29 mouse cellular contexts compared by ENCODE assay signal in genomic region chr5:34910504-34910815, GRCm38 (mm10). TPM values are rescaled to one million over a fixed set of nuclear protein-coding genes. Genes with fewer than 3 reads are reported as not detected.
DNase-seq lines count a peak whose midpoint lies in the region; ATAC-seq and TF ChIP-seq lines count a peak whose summit lies in the region.
"Had no signal": no experiment of that assay in that cellular context is flagged by ENCODE, and none has a peak within 500 bp of the region (broad histone marks: within the 10 kb centered on the region; RNA-seq: fewer than 3 reads in every experiment).

No protein-coding gene starts in this region.

- H3K27ac ChIP-seq in lung, embryonic 15.5 days = 0 out of 2 replicates have a peak overlapping the region, but pooled peaks have one; percentile 87
- H3K27ac ChIP-seq in liver, embryonic 14.5 days = peak overlapping the region; percentile 95
- H3K27ac ChIP-seq: hindbrain, embryonic 15.5 days; kidney, embryonic 15.5 days; left cerebral cortex, adult 2 months; limb, embryonic 13.5 days; midbrain, embryonic 13.5 days; neural tube, embryonic 13.5 days had no signal

- no peak; the same call in 1 of the 2 replicates for TF ChIP-seq EP300 in liver, embryonic 14.5 days (IDR thresholded peaks at IDR 0.05; ENCODE audit: low read depth)

- H3K4me3 ChIP-seq in lung, embryonic 15.5 days = no peak overlapping the region
- no peak overlapping the region for H3K4me3 ChIP-seq in liver, embryonic 14.5 days (ENCODE audit: insufficient read depth in 1 of 2, low read depth in 2 of 2, low read length in 2 of 2)
- H3K4me3 ChIP-seq: hindbrain, embryonic 15.5 days; kidney, embryonic 15.5 days; left cerebral cortex, adult 2 months; limb, embryonic 13.5 days; midbrain, embryonic 13.5 days; neural tube, embryonic 13.5 days had no signal

- no peaks in the 10 kb centered on the region for H3K9me3 ChIP-seq in lung, embryonic 15.5 days
- H3K9me3 ChIP-seq in liver, embryonic 14.5 days (ENCODE audit: control insufficient read depth, low read length) = no peaks in the 10 kb centered on the region
- H3K9me3 ChIP-seq: hindbrain, embryonic 15.5 days; kidney, embryonic 15.5 days; limb, embryonic 13.5 days; midbrain, embryonic 13.5 days; neural tube, embryonic 13.5 days had no signal

- no peak for DNase-seq in lung, postnatal 4 days
- DNase-seq in liver, embryonic 14.5 days (ENCODE audit: low read depth in 3 of 3, low spot score in 3 of 3) = no peak
- DNase-seq in frontal cortex, adult 2 months (ENCODE audit: extremely low spot score in 1 of 2, low spot score in 1 of 2) = no peak
- no peak for DNase-seq in gastrocnemius, postnatal 10 days
- DNase-seq: adrenal gland, adult 8-10 months; cerebellum, adult 11 months; cerebellum, adult 9-10 months; cerebellum, postnatal 36 days; gastrocnemius, postnatal 36 days; heart, adult 18-20 months; heart, postnatal 4 days; kidney, adult 18-20 months; kidney, postnatal 25 days; lung, adult 2 months; lung, postnatal 14 days; thymus, postnatal 14 days had no signal

- no peak overlapping the region for H3K9ac ChIP-seq in lung, embryonic 15.5 days
- H3K9ac ChIP-seq in liver, embryonic 14.5 days (replicated peaks) = peak overlapping the region; percentile 49
- H3K9ac ChIP-seq: hindbrain, embryonic 15.5 days; kidney, embryonic 15.5 days; limb, embryonic 13.5 days; midbrain, embryonic 13.5 days; neural tube, embryonic 13.5 days had no signal

- no peaks in the 10 kb centered on the region for H3K27me3 ChIP-seq in lung, embryonic 15.5 days
- no peaks in the 10 kb centered on the region for H3K27me3 ChIP-seq in liver, embryonic 14.5 days (ENCODE audit: control insufficient read depth, insufficient read depth, low read length)
- H3K27me3 ChIP-seq: CH12.LX; hindbrain, embryonic 15.5 days; kidney, embryonic 15.5 days; limb, embryonic 13.5 days; midbrain, embryonic 13.5 days; neural tube, embryonic 13.5 days had no signal

- peaks cover 33% of the 10 kb centered on the region for H3K36me3 ChIP-seq in lung, embryonic 15.5 days
- peaks cover 4% of the 10 kb centered on the region for H3K36me3 ChIP-seq in liver, embryonic 14.5 days (replicated peaks; ENCODE audit: control insufficient read depth, insufficient read depth, low read depth)

- no peak for TF ChIP-seq CTCF in liver, embryonic 14.5 days (IDR thresholded peaks at IDR 0.05; ENCODE audit: low read depth)

- WGBS in lung, embryonic 15.5 days = 87% methylated on average over 4 of the region's 4 CpGs
- WGBS in liver, embryonic 14.5 days (ENCODE audit: insufficient replicate concordance) = 62% methylated on average over 4 of the region's 4 CpGs

- H3K4me2 ChIP-seq in lung, embryonic 15.5 days = no peak overlapping the region
- peak overlapping the region; percentile 44 for H3K4me2 ChIP-seq in liver, embryonic 14.5 days (ENCODE audit: low read depth)
- H3K4me2 ChIP-seq: heart, embryonic 11.5 days; hindbrain, embryonic 15.5 days; kidney, embryonic 15.5 days; limb, embryonic 13.5 days; midbrain, embryonic 13.5 days; neural tube, embryonic 13.5 days had no signal

- no peak for ATAC-seq in lung, embryonic 15.5 days (ENCODE audit: borderline replicate concordance, extremely low read depth, low FRiP score, low TSS enrichment)
- ATAC-seq in erythroid progenitor cell, adult 5-6 weeks (replicated peaks; ENCODE audit: low FRiP score, poor library complexity, severe bottlenecking) = peak; percentile 67
- peak; percentile 64 for ATAC-seq in liver, embryonic 14.5 days (ENCODE audit: insufficient read depth)
- no peak for ATAC-seq in activated CD4-positive, CD25-positive, alpha-beta regulatory T cell, adult 4 months
- ATAC-seq: forebrain, embryonic 14.5 days; midbrain, embryonic 13.5 days had no signal

- H3K4me1 ChIP-seq in lung, embryonic 15.5 days = peaks cover 21% of the 10 kb centered on the region
- H3K4me1 ChIP-seq in liver, embryonic 14.5 days (replicated peaks; ENCODE audit: control insufficient read depth in 2 of 2, insufficient read depth in 2 of 2, low read length in 1 of 2) = peaks cover 23 to 24% of the 10 kb centered on the region in 2 experiments
- H3K4me1 ChIP-seq: hindbrain, embryonic 15.5 days; kidney, embryonic 15.5 days had no signal

RNA-seq across cellular contexts. Expression of gene Msantd1, which starts 2.6 kb away (rescaled TPM):
- 0.76 and 0.79 TPM in 2 replicates for polyA plus RNA-seq in lung, embryonic 15.5 days (2015; fragmentation: Nextera tagmentation; extraction: Ambion mirVana)
- 0.36 and 0.42 TPM in 2 replicates for total RNA-seq in erythroid progenitor cell, adult 5-6 weeks (2015; ENCODE audit: low replicate concordance)
- total RNA-seq in erythroid progenitor cell, adult 5-6 weeks (2017; ENCODE audit: low replicate concordance) = 3.5 TPM in 1 of 2 replicates, not detected in the other
- polyA plus RNA-seq in liver, embryonic 14.5 days (2012; rRNA removed) = 0.90 and 1.2 TPM in 2 replicates
- polyA plus RNA-seq in liver, embryonic 14.5 days (2014; fragmentation: Nextera tagmentation; extraction: Ambion mirVana) = 0.17 and 0.27 TPM in 2 replicates
- 8.1 and 9.0 TPM in 2 replicates for polyA plus RNA-seq in frontal cortex, adult 2 months (2012; rRNA removed)
- polyA plus RNA-seq in activated CD4-positive, CD25-positive, alpha-beta regulatory T cell, adult 4 months (2017; shearing (Covaris generic)) = 1 to 10 TPM in 1 of 2 experiments, under 1 TPM in 1; 0.30 to 1.1 TPM
- total RNA-seq in gastrocnemius, postnatal 10 days (2021) = under 1 TPM; 0.14 to 0.97 TPM
- polyA plus RNA-seq: C2C12 had no signal

RNA-seq across cellular contexts. Expression of gene Rgs12, which starts 38.8 kb away (rescaled TPM):
- 32.3 and 35.3 TPM in 2 replicates for polyA plus RNA-seq in lung, embryonic 15.5 days (2015; fragmentation: Nextera tagmentation; extraction: Ambion mirVana)
- 37.3 and 41.4 TPM in 2 replicates for total RNA-seq in erythroid progenitor cell, adult 5-6 weeks (2015; ENCODE audit: low replicate concordance)
- 62.8 and 79.7 TPM in 2 replicates for total RNA-seq in erythroid progenitor cell, adult 5-6 weeks (2017; ENCODE audit: low replicate concordance)
- 18.7 and 21.7 TPM in 2 replicates for polyA plus RNA-seq in liver, embryonic 14.5 days (2012; rRNA removed)
- polyA plus RNA-seq in liver, embryonic 14.5 days (2014; fragmentation: Nextera tagmentation; extraction: Ambion mirVana) = 17.1 and 20.4 TPM in 2 replicates
- polyA plus RNA-seq in frontal cortex, adult 2 months (2012; rRNA removed) = 58.1 and 62.0 TPM in 2 replicates
- 1 to 10 TPM; 4.8 to 7.8 TPM for polyA plus RNA-seq in activated CD4-positive, CD25-positive, alpha-beta regulatory T cell, adult 4 months (2017; shearing (Covaris generic))
- 10 to 100 TPM; 13.7 to 16.6 TPM for total RNA-seq in gastrocnemius, postnatal 10 days (2021)

Comparison
In these comparisons a context has a peak if more than half of its experiments do, and no peak if none do; other contexts are left out.
1. ATAC-seq: peak in erythroid progenitor cell, adult 5-6 weeks (single experiment) and liver, embryonic 14.5 days (single experiment); none in lung, embryonic 15.5 days (single experiment) and activated CD4-positive, CD25-positive, alpha-beta regulatory T cell, adult 4 months (single experiment).